Mouse (Mus musculus): ENCODE measurements around the gene Depdc5. TPM values are rescaled to one million over a fixed set of nuclear protein-coding genes. Genes with fewer than 3 reads are reported as not detected.

The Depdc5 gene
- polyA plus RNA-seq, 1 experiment, result 15.5 TPM

DNA sequence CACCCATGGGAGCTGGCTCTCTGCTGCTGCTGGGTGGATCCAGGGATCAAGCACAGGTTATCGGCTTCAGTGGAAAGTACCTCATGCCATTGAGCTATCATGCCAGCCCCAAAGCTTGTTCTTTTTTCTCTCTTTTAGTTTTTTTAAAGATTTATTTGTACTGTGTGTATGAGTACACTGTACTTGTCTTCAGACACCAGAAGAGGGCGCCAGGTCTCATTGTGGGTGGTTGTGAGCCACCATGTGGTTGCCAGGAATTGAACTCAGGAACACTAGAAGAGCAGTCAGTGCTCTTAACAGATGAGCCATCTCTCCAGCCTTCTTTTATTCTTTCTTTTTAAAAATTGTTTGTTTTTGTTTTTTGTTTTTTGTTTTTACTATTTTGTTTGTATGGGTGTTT is 71.2 kb downstream of the Depdc5 start:
- no peaks in the 10 kb centered on the region for H3K79me2 ChIP-seq (ENCODE audit: control insufficient read depth, insufficient read depth)
- H3ac ChIP-seq (ENCODE audit: control insufficient read depth, insufficient read length), result no peak overlapping the region
- no peak overlapping the region for H3K4me3 ChIP-seq
- peaks cover 16% of the 10 kb centered on the region for H3K36me3 ChIP-seq (ENCODE audit: control insufficient read depth, insufficient read depth)
- H3K27me3 ChIP-seq (ENCODE audit: control insufficient read depth, insufficient read depth, insufficient read length), result no peaks in the 10 kb centered on the region
- TF ChIP-seq POLR2AphosphoS2 (IDR thresholded peaks at IDR 0.05; ENCODE audit: insufficient read length, low read depth) (no peak), POLR2A (IDR thresholded peaks at IDR 0.05; ENCODE audit: insufficient read length, low read depth) (no peak)
- H3K4me2 ChIP-seq (ENCODE audit: low read depth), result no peak overlapping the region

DNA sequence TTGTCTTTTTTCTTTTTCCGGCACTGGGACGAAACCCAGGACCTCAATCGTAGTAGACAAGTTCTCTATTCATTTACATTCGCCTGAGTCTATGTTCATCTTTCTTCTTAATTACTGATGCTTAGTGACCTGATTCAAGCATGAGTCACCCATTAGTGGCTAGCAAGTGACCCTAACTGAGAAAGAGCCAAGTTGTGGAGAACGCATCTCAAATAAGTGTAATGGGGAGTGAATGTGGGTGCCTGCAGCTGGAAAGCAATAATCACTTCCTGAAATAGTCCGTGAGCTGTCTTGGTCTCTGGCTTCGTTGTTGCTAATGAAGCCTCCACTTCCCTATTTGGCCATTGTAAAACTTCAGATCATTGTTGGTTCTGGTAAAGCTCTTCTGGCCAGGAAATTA is 77.1 kb downstream of the Depdc5 start:
- Histone ChIP-seq H3K36me3 (ENCODE audit: control insufficient read depth, insufficient read depth) (peaks cover 18% of the 10 kb centered on the region), H3ac (ENCODE audit: control insufficient read depth, insufficient read length) (no peak overlapping the region), H3K4me3 (no peak overlapping the region), H3K4me2 (ENCODE audit: low read depth) (no peak overlapping the region), H3K79me2 (ENCODE audit: control insufficient read depth, insufficient read depth) (no peaks in the 10 kb centered on the region), H3K27me3 (ENCODE audit: control insufficient read depth, insufficient read depth, insufficient read length) (no peaks in the 10 kb centered on the region)
- no peak for TF ChIP-seq SRF (IDR thresholded peaks at IDR 0.05; ENCODE audit: control insufficient read depth, insufficient read length, low read depth)
- no peak for TF ChIP-seq POLR2A (IDR thresholded peaks at IDR 0.05; ENCODE audit: insufficient read length, low read depth)
- no peak for TF ChIP-seq MAX (IDR thresholded peaks at IDR 0.05; ENCODE audit: low read depth)
- no peak for TF ChIP-seq TCF3 (IDR thresholded peaks at IDR 0.05; ENCODE audit: insufficient read length, low read depth)

DNA sequence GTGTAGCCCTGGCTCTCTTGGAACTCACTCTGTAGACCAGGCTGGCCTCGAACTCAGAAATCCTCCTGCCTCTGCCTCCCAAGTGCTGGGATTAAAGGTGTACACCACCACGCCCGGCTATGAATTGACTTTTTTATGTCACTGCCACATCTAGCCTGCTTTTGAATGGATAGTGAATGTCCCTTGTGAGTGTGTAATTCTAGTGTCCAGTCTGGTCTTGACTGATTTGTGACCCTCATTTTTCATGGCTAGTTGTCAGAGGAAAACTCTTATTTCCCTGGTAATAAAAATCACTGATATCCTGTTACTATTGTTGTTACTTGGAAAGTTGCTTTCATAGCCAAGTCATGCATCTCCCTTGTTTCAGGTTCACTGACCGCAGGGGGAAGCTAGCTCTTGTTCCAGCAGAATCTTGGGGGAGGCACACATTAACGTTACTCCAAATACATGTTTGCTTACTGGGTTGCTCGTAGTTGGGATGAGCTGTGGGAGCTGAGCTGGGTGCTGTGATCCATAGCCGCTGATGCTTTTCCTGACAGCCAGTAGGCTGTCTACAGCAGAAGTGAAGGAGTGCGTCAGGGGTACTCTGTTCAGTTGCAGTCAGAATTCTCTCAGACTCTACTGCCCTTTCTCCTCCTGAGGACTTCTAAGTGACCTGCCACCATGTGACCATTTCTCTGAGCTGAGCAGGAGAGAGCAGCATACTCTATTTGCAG is 77.9 kb downstream of the Depdc5 start:
- no peak overlapping the region for H3K4me2 ChIP-seq (ENCODE audit: low read depth)
- peaks cover 18% of the 10 kb centered on the region for H3K36me3 ChIP-seq (ENCODE audit: control insufficient read depth, insufficient read depth)
- no peaks in the 10 kb centered on the region for H3K79me2 ChIP-seq (ENCODE audit: control insufficient read depth, insufficient read depth)
- H3K4me3 ChIP-seq, result no peak overlapping the region
- no peaks in the 10 kb centered on the region for H3K27me3 ChIP-seq (ENCODE audit: control insufficient read depth, insufficient read depth, insufficient read length)
- H3ac ChIP-seq (ENCODE audit: control insufficient read depth, insufficient read length), result no peak overlapping the region
- TF ChIP-seq MYOD1 (IDR thresholded peaks at IDR 0.05; ENCODE audit: control insufficient read depth in 1 of 3, insufficient read length in 2 of 3, low read depth in 2 of 3), result no peak
- no peak for TF ChIP-seq POLR2A (IDR thresholded peaks at IDR 0.05; ENCODE audit: insufficient read length, low read depth)

DNA sequence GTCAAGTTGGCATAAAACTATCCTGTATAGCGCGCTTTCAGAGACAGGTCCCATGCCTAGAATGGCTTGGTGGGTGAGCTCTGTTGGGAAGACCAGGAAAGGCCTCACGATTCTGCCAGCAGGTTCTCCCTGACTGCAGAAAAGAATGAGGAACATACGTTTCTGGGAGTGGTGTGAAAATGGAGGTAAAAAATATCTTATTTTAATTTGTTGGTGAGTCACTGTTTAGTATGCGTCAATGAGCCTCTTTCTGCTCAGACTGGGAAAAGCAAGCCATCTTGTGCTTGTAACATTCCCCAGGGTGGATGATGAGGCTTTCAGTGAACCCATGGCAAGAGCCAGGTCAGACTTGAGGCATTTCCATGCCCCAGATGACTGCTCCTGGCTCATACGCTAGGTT is 86.6 kb downstream of the Depdc5 start:
- no peaks in the 10 kb centered on the region for H3K79me2 ChIP-seq (ENCODE audit: control insufficient read depth, insufficient read depth)
- peaks cover 6% of the 10 kb centered on the region for H3K36me3 ChIP-seq (ENCODE audit: control insufficient read depth, insufficient read depth)
- TF ChIP-seq TCF3 (IDR thresholded peaks at IDR 0.05; ENCODE audit: insufficient read length, low read depth) (no peak), POLR2AphosphoS2 (IDR thresholded peaks at IDR 0.05; ENCODE audit: insufficient read length, low read depth) (no peak), REST (IDR thresholded peaks at IDR 0.05; ENCODE audit: insufficient read depth, insufficient read length) (no peak), MAX (IDR thresholded peaks at IDR 0.05; ENCODE audit: low read depth) (no peak), E2F4 (IDR thresholded peaks at IDR 0.05; ENCODE audit: insufficient read depth) (no peak), POLR2A (IDR thresholded peaks at IDR 0.05; ENCODE audit: insufficient read length, low read depth) (no peak), MYOD1 (IDR thresholded peaks at IDR 0.05; ENCODE audit: control insufficient read depth in 1 of 3, insufficient read length in 2 of 3, low read depth in 2 of 3) (no peak), MYOG (IDR thresholded peaks at IDR 0.05; ENCODE audit: control insufficient read depth in 1 of 3, insufficient read depth in 1 of 3, insufficient read length in 2 of 3, low read depth in 2 of 3) (no peak)
- H3K4me2 ChIP-seq (ENCODE audit: low read depth), result no peak overlapping the region
- H3K4me3 ChIP-seq, result no peak overlapping the region
- H3ac ChIP-seq (ENCODE audit: control insufficient read depth, insufficient read length), result no peak overlapping the region
- H3K27me3 ChIP-seq (ENCODE audit: control insufficient read depth, insufficient read depth, insufficient read length), result no peaks in the 10 kb centered on the region

DNA sequence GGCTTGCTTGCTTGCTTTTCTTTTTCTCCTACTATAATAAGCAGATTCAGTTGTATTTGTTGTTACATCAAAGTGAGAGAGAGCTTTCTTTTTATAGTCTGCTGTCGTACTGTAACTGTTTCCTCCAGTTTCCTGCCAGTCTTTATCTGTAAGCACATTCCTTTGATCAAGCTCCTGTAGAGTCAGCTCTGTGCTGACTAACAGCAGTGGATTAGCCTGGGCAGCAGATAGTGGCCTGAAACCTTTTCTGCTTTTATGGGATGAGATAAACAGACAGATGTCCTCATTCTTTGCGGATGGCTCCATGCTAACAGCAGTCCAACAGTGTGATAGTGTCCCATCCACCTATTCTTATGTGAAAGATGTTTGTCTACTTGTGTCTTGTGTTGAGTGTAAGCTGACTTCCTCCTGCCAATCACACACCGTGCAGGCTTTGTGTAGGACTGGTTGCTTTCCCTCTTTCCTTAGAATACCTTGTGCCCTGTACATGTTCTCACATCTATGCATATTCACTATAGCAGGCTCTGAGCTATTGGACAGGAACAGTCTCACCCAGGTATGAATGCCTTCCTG is 87.3 kb downstream of the Depdc5 start:
- no peak overlapping the region for H3ac ChIP-seq (ENCODE audit: control insufficient read depth, insufficient read length)
- H3K4me3 ChIP-seq, result no peak overlapping the region
- TF ChIP-seq TCF3 (IDR thresholded peaks at IDR 0.05; ENCODE audit: insufficient read length, low read depth) (no peak), REST (IDR thresholded peaks at IDR 0.05; ENCODE audit: insufficient read depth, insufficient read length) (no peak), POLR2A (IDR thresholded peaks at IDR 0.05; ENCODE audit: insufficient read length, low read depth) (no peak), MAX (IDR thresholded peaks at IDR 0.05; ENCODE audit: low read depth) (no peak), E2F4 (IDR thresholded peaks at IDR 0.05; ENCODE audit: insufficient read depth) (no peak), CEBPB (IDR thresholded peaks at IDR 0.05; ENCODE audit: insufficient read depth, poor library complexity, severe bottlenecking) (no peak), USF1 (IDR thresholded peaks at IDR 0.05; ENCODE audit: low read depth) (no peak), MYOG (IDR thresholded peaks at IDR 0.05; ENCODE audit: control insufficient read depth in 1 of 3, insufficient read depth in 1 of 3, insufficient read length in 2 of 3, low read depth in 2 of 3) (no peak), POLR2AphosphoS2 (IDR thresholded peaks at IDR 0.05; ENCODE audit: insufficient read length, low read depth) (no peak), MYOD1 (IDR thresholded peaks at IDR 0.05; ENCODE audit: control insufficient read depth in 1 of 3, insufficient read length in 2 of 3, low read depth in 2 of 3) (no peak), TCF12 (IDR thresholded peaks at IDR 0.05; ENCODE audit: insufficient read depth, poor library complexity, severe bottlenecking) (no peak), SRF (IDR thresholded peaks at IDR 0.05; ENCODE audit: control insufficient read depth, insufficient read length, low read depth) (no peak)
- no peak overlapping the region for H3K4me2 ChIP-seq (ENCODE audit: low read depth)
- H3K79me2 ChIP-seq (ENCODE audit: control insufficient read depth, insufficient read depth), result no peaks in the 10 kb centered on the region
- no peaks in the 10 kb centered on the region for H3K27me3 ChIP-seq (ENCODE audit: control insufficient read depth, insufficient read depth, insufficient read length)
- H3K36me3 ChIP-seq (ENCODE audit: control insufficient read depth, insufficient read depth), result peaks cover 6% of the 10 kb centered on the region

Measured in myocyte (in vitro differentiated cells).